Mouse (Mus musculus): ENCODE data around the gene Chd3.

DNA sequence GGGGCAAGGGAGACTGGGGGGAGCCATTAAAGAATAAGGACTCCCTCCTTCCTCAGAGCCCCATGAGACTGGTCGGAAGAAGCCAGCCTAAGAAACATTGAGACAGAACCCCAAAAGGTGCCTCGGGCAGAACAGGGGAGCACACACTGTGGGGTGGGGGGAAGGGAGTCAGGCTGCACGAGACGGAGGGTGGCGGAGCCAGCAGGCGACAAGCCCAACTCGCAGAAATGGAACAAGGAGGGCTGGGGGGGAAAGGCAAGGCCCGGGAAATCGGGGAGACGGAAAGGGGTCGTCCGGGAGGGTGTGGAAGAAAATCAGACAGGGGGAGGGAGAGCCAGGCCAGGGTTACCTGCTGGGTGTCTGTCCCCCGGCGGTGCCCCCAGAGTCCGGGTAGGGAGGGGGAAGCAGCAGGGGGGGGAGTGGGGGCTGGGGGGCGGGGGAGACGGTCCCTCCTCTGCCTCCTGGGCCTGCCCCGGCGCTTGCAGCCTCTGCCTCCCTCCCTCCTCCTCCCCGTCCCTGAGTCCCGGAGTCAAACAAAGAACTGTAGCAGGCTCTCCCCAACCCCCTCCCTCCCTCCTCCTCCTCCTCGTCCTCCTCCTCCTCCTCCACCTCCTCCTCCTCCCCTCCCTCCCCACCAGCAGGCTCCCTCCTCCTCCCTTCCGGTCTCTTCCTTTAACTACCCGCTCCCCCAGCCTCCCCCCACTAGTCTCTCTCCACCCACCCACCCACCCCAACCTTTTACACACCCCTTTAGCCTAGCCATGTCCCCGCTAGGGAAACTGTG lies 46.7 kb upstream of the Chd3 start:
- peak; percentile 29 for TF ChIP-seq POLR2A (IDR thresholded peaks at IDR 0.05; ENCODE audit: low read depth, low read length)
- no peak for TF ChIP-seq CTCF (IDR thresholded peaks at IDR 0.05; ENCODE audit: borderline replicate concordance, insufficient read depth, low read length)

Data from embryonic fibroblast, embryonic 13.5 days (primary cell).